ENCODE assay signal across 12 mouse cellular contexts in the genomic region with DNA sequence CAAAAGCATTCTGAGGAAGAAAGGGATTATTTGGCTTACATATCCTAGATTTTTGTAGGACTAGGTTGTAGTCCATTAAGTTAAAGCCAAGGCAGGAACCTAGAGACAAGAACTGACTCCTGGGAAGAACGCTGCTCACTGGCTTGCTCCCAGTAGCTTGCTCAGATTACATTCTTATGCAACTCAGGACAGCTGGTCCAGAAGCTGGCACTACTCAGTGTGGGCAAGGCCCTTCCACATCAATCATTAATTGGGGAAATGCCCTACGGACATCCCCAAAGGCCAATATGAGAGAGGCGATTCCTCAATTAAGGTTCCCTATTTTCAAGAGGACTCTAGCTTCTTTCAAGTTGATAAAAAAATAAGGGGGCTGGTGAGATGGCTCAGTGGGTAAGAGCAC.
DNase-seq lines count a peak whose midpoint lies in the region; ATAC-seq and TF ChIP-seq lines count a peak whose summit lies in the region.
"Had no signal": no experiment of that assay in that cellular context is flagged by ENCODE, and none has a peak within 500 bp of the region (broad histone marks: within the 10 kb centered on the region; RNA-seq: fewer than 3 reads in every experiment).

No protein-coding gene starts in this region.

- no peak overlapping the region for H3K4me3 ChIP-seq in forebrain, embryonic 13.5 days
- H3K4me3 ChIP-seq in forebrain, embryonic 11.5 days (ENCODE audit: low read depth, low read length) = no peak overlapping the region
- no peak overlapping the region for H3K4me3 ChIP-seq in layer of hippocampus, adult 2 months
- H3K4me3 ChIP-seq: embryonic facial prominence, embryonic 12.5 days; megakaryocyte, embryonic 14.5 days; neural tube, embryonic 13.5 days had no signal

- TF ChIP-seq CTCF in layer of hippocampus, adult 2 months (conservative IDR thresholded peaks at IDR 0.05) = no peak

- H3K9ac ChIP-seq in forebrain, embryonic 13.5 days = no peak overlapping the region
- no peak overlapping the region for H3K9ac ChIP-seq in forebrain, embryonic 11.5 days (ENCODE audit: low read length)
- H3K9ac ChIP-seq: embryonic facial prominence, embryonic 12.5 days; neural tube, embryonic 13.5 days had no signal

- H3K27ac ChIP-seq in forebrain, embryonic 13.5 days = no peak overlapping the region
- H3K27ac ChIP-seq in forebrain, embryonic 11.5 days (ENCODE audit: low read depth, low read length) = no peak overlapping the region
- H3K27ac ChIP-seq in layer of hippocampus, adult 2 months = peak overlapping the region; percentile 8; the same call in 1 of the 2 replicates
- H3K27ac ChIP-seq: embryonic facial prominence, embryonic 12.5 days; neural tube, embryonic 13.5 days had no signal

- H3K4me1 ChIP-seq in forebrain, embryonic 13.5 days = 0 out of 2 replicates have a peak, but pooled peaks cover 3% of the 10 kb centered on the region
- H3K4me1 ChIP-seq in forebrain, embryonic 11.5 days (replicated peaks; ENCODE audit: control insufficient read depth, insufficient read depth, low read length) = no peaks in the 10 kb centered on the region
- H3K4me1 ChIP-seq: embryonic facial prominence, embryonic 12.5 days had no signal

- no peaks in the 10 kb centered on the region for H3K27me3 ChIP-seq in forebrain, embryonic 13.5 days
- no peaks in the 10 kb centered on the region for H3K27me3 ChIP-seq in forebrain, embryonic 11.5 days (ENCODE audit: control insufficient read depth, insufficient read depth, low read length)
- H3K27me3 ChIP-seq: embryonic facial prominence, embryonic 12.5 days; megakaryocyte, embryonic 14.5 days; neural tube, embryonic 13.5 days had no signal

- ATAC-seq in forebrain, embryonic 13.5 days = 0 out of 2 replicates have a peak, but pooled peaks have one; percentile 55
- ATAC-seq in forebrain, embryonic 11.5 days (replicated peaks; ENCODE audit: low FRiP score) = no peak

- H3K4me2 ChIP-seq in forebrain, embryonic 13.5 days = no peak overlapping the region
- H3K4me2 ChIP-seq in forebrain, embryonic 11.5 days (ENCODE audit: low read depth, low read length, severe bottlenecking) = no peak overlapping the region
- H3K4me2 ChIP-seq: embryonic facial prominence, embryonic 12.5 days; neural tube, embryonic 13.5 days had no signal

- 85% methylated on average over 3 of the region's 3 CpGs for WGBS in forebrain, embryonic 13.5 days
- WGBS in forebrain, embryonic 11.5 days = 94% methylated on average over 3 of the region's 3 CpGs

- H3K9me3 ChIP-seq in forebrain, embryonic 13.5 days (replicated peaks) = no peaks in the 10 kb centered on the region
- no peaks in the 10 kb centered on the region for H3K9me3 ChIP-seq in forebrain, embryonic 11.5 days (ENCODE audit: control insufficient read depth, low read length)
- H3K9me3 ChIP-seq: embryonic facial prominence, embryonic 12.5 days; megakaryocyte, embryonic 14.5 days; neural tube, embryonic 13.5 days had no signal

- no peaks in the 10 kb centered on the region for H3K36me3 ChIP-seq in forebrain, embryonic 13.5 days (ENCODE audit: poor library complexity, severe bottlenecking)
- no peaks in the 10 kb centered on the region for H3K36me3 ChIP-seq in forebrain, embryonic 11.5 days (ENCODE audit: control insufficient read depth, insufficient read depth, low read length)
- H3K36me3 ChIP-seq: embryonic facial prominence, embryonic 12.5 days; neural tube, embryonic 13.5 days had no signal

- no peak for DNase-seq in forebrain, embryonic 11.5 days (ENCODE audit: low spot score)
- DNase-seq in layer of hippocampus, adult 2 months (ENCODE audit: low spot score in 2 of 2) = no peak
- DNase-seq in layer of hippocampus, postnatal 10 days (ENCODE audit: low spot score in 2 of 2) = no peak
- DNase-seq in adrenal gland, postnatal 36 days = peak; percentile 56 to 60
- peak; percentile 66 to 85 for DNase-seq in kidney, postnatal 25 days
- DNase-seq in cerebellum, postnatal 14 days = no peak
- no peak for DNase-seq in frontal cortex, postnatal 14 days (ENCODE audit: low spot score in 2 of 2)
- DNase-seq: right cerebral cortex, postnatal 4 days had no signal

Comparison
In these comparisons a context has a peak if more than half of its experiments do, and no peak if none do; other contexts are left out.
1. DNase-seq: peak in adrenal gland, postnatal 36 days (2 of 2) and kidney, postnatal 25 days (2 of 2); none in forebrain, embryonic 11.5 days (single experiment), layer of hippocampus, adult 2 months (0 of 2), layer of hippocampus, postnatal 10 days (0 of 2), cerebellum, postnatal 14 days (0 of 2) and frontal cortex, postnatal 14 days (0 of 2).